Mouse (Mus musculus) left cerebral cortex, adult 18-20 months (tissue): ENCODE results near the gene Gtpbp2. TPM values are rescaled to one million over a fixed set of nuclear protein-coding genes. Genes with fewer than 3 reads are reported as not detected.

Experiments used
- DNase-seq, 2 experiments: peaks; one replicate each; pipeline ENCODE4 v3.0.0; 2021 to 2022; ENCODE audit warnings: low spot score in 2 of 2, mixed read lengths in 1 of 2
- total RNA-seq, 2 experiments: library from RNA; stranded (reverse); gene quantifications; 2 replicates each; pipeline ENCODE4 v1.2.3; 2021

Gene Gtpbp2
- total RNA-seq, 2 experiments from 2014 or later: 102 to 116 TPM

- DNase-seq: peak; percentile 25 to 27
These were observed 42.2 kb downstream of the Gtpbp2 start for GRCm38 (mm10) chr17:46203078-46203477.

DNA sequence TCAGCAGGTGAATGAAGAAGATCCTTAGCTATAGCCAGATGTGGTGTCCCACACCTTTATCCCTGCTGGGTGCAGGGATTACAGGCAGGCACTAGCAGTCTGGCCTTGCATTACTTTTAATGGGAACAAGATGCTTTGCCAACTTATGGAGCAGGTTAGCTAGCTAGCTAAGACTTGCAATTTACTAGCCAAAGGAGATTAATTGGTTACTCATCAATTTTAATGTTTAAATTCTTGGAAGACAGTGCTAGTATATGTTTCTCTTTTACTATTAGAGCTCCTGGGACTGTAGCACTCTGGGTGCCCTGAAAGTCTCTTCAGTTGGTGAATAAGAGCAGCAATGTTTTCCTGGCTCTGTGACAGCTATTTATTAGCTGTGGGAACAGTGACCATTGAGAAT, 45.8 kb downstream of the Gtpbp2 start:
- DNase-seq: no peak

- no peak for DNase-seq
These were observed 49.7 kb downstream of the Gtpbp2 start for GRCm38 (mm10) chr17:46210550-46210949.

Other genes with a start within 250 kb of the Gtpbp2 start
- gene Vegfa, start 128.7 kb upstream of the Gtpbp2 start, total RNA-seq: 10 to 100 TPM; 61.1 to 88.1 TPM
- gene Mrps18a, start 50.0 kb upstream of the Gtpbp2 start, total RNA-seq: 10 to 100 TPM; 85.6 to 86.3 TPM
- 10 to 100 TPM; 17.9 to 21.9 TPM for gene Rsph9, start 16.8 kb upstream of the Gtpbp2 start, total RNA-seq
- gene Mad2l1bp, start 7.5 kb upstream of the Gtpbp2 start, total RNA-seq: 10 to 100 TPM; 13.5 to 14.3 TPM
- 1 to 10 TPM; 6.1 to 6.3 TPM for gene Polh, start 41.6 kb downstream of the Gtpbp2 start, total RNA-seq
- gene Xpo5, start 41.8 kb downstream of the Gtpbp2 start, total RNA-seq: 10 to 100 TPM; 38.6 to 41.9 TPM
- 10 to 100 TPM; 37.3 to 42.1 TPM for gene Polr1c, start 87.0 kb downstream of the Gtpbp2 start, total RNA-seq
- 10 to 100 TPM; 76.0 to 87.1 TPM for gene Yipf3, start 87.0 kb downstream of the Gtpbp2 start, total RNA-seq
- 10 to 100 TPM; 60.1 to 63.7 TPM for gene Lrrc73, start 92.5 kb downstream of the Gtpbp2 start, total RNA-seq
- gene Tjap1, start 122.0 kb downstream of the Gtpbp2 start, total RNA-seq: 10 to 100 TPM; 37.7 to 48.9 TPM
- gene Dlk2, start 136.4 kb downstream of the Gtpbp2 start, total RNA-seq: 10 to 100 TPM; 65.7 to 67.5 TPM
- gene Abcc10, start 167.3 kb downstream of the Gtpbp2 start, total RNA-seq: 1 to 10 TPM; 6.9 to 9.2 TPM
- 10 to 100 TPM; 46.2 to 50.5 TPM for gene Zfp318, start 222.7 kb downstream of the Gtpbp2 start, total RNA-seq